Mouse (Mus musculus) gastrocnemius, postnatal 14 days (tissue): ENCODE data around the gene Cadps. TPM values are rescaled to one million over a fixed set of nuclear protein-coding genes. Genes with fewer than 3 reads are reported as not detected.
"Not testable (repeated sequence)": the region's sequence is repeated elsewhere in the genome, so short reads cannot be mapped to it uniquely, and the experiment has no call there.

Experiments used
- DNase-seq: peaks from one replicate; pipeline ENCODE4 v3.0.0; 2021; ENCODE audit warnings: mixed read lengths
- intact Hi-C: fragments of 180-260 bp; cut with DNase I; formaldehyde crosslinking; loops from one replicate; pipeline ENCODE4 v1.15.1; 2025; ENCODE audit warnings: low total_unique reads
- total RNA-seq, 2 experiments: library from RNA; stranded (reverse); gene quantifications; 2 replicates each; pipeline ENCODE4 v1.2.3; 2021

Gene Cadps
- total RNA-seq, 2 experiments from 2014 or later, result 0.06 to 0.16 TPM

GRCm38 (mm10) chr14:12607025-12607424, 215.9 kb downstream of the Cadps start:
- no peak for DNase-seq
- intact Hi-C loops, result no loop called here

DNA sequence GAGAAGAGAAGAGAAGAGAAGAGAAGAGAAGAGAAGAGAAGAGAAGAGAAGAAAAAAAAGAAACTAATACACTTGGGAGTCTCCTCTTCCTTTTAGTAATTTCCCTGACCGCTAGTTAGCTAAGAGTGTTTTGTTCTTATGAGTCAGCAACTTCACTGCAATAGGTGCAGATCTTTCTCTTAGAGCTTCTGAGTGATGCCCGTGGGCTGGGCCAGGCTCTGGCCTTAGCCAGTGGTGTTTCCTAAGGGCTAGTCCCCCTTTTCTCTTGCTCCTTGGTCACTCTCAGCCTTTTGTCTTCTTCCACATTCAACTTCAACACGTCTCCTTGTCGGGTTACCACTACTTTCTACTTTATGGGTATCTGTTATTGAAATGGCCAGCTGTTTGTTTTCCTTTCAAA, 216.7 kb downstream of the Cadps start:
- no peak for DNase-seq
- intact Hi-C loops, result no loop called here

DNA sequence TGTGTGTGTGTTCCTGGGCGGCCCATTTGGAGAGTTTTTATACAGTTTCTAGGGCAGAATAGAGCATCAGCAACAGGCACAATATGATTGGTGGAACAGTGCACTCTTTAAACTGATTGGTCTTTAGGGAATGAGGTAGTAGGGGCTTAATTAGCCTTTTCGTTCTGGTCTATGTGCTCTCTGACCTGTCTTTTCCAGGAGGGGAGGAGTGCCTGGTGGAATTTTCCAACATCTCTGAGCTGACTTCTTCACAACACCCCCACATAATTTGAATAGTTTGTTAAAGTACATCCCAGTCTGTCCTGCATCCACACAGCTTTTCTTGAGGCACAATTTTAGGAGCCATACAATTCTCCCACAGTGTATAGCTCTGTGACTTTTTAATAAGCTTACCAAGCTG, 220.8 kb downstream of the Cadps start:
- intact Hi-C loops, result no loop called here
- no peak for DNase-seq

- intact Hi-C loops, result no loop called here
- no peak for DNase-seq
Observed at GRCm38 (mm10) chr14:12595326-12595725, 227.6 kb downstream of the Cadps start.

DNA sequence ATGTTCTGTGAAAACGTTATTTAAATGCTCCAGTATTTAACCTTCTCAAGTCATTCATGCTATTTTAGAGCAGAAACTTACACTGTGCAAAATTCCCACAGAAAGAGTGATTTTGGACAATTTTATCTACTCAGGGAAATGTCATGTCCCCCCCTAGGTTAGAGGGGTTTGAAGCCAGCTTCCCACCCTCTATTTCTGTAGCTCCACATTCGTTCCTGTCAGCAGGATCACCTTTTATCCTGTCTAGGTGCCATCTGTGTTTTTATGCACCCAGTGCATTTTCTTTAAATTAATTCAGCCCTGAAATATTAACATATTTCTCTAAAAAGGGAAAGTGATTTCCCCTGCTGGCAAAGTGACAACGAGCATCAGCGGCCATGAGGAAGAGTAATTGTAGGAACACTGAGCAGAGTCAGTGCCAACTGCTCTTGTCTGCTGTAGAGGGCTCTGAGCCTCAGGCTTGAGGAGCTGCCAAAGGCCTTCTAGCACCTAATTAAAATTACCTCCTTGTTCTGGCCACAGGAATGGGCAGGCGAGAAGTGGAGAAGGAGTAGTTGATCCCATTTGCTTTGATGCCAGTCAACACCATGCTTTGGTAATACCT, 230.3 kb downstream of the Cadps start:
- intact Hi-C loops, result no loop called here

DNA sequence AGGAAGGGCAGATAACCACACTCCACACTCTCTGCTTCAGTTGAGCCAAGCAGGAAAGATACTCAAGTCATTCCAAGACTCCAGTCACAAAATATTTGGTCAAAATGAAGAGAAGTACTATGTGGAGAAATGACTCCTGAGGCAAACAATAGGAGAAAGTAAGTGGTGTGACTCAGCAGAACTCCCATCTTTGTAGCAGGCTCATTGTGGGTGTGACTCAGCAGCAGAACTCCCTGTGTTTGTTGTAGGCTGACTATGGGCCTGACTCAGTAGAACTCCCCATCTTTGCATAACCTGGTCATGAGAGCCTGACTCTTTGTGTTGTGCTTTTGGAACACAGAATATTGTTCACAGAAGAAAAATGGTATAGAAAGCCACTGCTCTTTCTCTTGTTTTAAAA, 231.1 kb downstream of the Cadps start:
- intact Hi-C loops, result no loop called here
- no peak for DNase-seq

More for the DNA sequence above, 230.3 kb downstream of the Cadps start:
- DNase-seq, result no peak

- intact Hi-C loops, result no loop called here
- no peak for DNase-seq
Observed at GRCm38 (mm10) chr14:12583536-12583935, 239.3 kb downstream of the Cadps start.

GRCm38 (mm10) chr14:12581657-12582056, 241.2 kb downstream of the Cadps start:
- intact Hi-C loops, result no loop called here
- DNase-seq, result no peak

- no peak for DNase-seq
- intact Hi-C loops, result no loop called here
Observed at GRCm38 (mm10) chr14:12580786-12581185, 242.1 kb downstream of the Cadps start.

GRCm38 (mm10) chr14:12578156-12578555, 244.7 kb downstream of the Cadps start:
- no peak for DNase-seq
- intact Hi-C loops, result loop anchor here (5.0 kb wide), 1 partner anchor 659 kb away; no protein-coding TSS in a partner anchor

DNA sequence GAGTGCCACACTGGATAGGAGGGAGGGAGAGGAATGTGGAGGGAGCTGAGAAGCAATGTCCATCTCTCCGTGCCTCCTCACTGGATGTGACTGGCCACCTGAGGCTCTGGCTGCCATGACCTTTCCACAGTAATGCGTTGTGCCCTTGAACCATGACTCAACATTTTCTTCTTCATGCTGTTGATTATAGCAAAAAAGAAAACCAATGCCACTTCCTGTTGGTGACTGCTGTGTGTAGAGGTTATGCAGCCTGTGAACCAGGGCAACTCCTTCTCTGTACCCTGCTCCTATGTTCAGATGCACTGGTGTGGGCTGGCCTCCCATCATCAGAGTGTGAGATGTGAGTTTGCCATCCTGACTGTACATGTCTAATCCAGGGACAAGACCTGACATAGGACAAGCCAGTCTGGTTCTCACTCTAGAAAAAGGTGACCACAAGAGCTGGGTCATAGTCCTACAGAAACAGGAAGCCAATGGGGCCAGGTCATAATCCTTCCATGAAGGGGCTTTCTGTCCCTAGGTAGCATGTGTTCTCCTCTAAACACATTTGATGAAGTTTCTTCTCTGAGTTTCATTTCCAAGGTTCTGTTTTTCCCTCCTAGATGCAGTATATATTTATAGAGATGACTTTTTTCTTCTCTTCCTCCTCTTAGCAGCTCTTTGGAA, 245.3 kb downstream of the Cadps start:
- intact Hi-C loops, result loop anchor here (5.0 kb wide), 1 partner anchor 660 kb away; no protein-coding TSS in a partner anchor
- no peak for DNase-seq

GRCm38 (mm10) chr14:12575105-12575504, 247.8 kb downstream of the Cadps start:
- DNase-seq, result no peak
- intact Hi-C loops, result loop anchor here (5.0 kb wide), 1 partner anchor 662 kb away; no protein-coding TSS in a partner anchor

- DNase-seq, result no peak
- intact Hi-C loops, result no loop called here
Observed at GRCm38 (mm10) chr14:12574336-12574735, 248.5 kb downstream of the Cadps start.

DNA sequence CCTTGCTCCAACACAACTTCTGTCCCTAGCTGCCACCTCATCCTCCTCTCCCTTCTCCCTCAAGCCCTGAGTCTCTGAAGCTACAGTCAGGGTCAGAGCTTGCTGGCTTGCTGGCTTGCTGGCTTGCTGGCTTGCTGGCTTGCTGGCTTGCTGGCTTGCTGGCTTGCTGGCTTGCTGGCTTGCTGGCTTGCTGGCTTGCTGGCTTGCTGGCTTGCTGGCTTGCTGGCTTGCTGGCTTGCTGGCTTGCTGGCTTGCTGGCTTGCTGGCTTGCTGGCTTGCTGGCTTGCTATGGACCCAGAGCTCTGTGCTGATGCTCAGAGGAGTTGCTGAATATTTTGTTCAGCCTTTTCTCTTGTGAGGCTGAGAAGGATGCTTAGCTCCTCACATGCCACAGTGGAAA, 261.1 kb downstream of the Cadps start:
- DNase-seq, intact Hi-C loops: not testable (repeated sequence)

DNA sequence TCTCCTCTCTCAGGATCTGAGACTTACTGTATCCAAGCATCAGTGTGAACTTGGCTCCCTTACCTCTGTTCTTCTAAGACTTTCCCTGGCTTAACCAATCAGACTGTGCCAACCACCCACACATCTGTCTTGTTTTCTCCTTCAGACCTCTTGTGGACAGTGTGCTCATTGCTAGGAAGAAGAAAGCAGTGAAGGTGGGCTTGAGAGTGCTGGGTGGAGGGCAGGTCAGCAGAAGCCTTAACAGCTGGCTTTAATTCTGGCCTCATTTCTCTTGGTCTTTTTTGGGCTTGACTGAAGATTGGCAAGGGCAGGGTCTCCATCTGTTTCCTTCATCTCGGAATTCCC, 262.7 kb downstream of the Cadps start:
- intact Hi-C loops, result no loop called here
- no peak for DNase-seq

DNA sequence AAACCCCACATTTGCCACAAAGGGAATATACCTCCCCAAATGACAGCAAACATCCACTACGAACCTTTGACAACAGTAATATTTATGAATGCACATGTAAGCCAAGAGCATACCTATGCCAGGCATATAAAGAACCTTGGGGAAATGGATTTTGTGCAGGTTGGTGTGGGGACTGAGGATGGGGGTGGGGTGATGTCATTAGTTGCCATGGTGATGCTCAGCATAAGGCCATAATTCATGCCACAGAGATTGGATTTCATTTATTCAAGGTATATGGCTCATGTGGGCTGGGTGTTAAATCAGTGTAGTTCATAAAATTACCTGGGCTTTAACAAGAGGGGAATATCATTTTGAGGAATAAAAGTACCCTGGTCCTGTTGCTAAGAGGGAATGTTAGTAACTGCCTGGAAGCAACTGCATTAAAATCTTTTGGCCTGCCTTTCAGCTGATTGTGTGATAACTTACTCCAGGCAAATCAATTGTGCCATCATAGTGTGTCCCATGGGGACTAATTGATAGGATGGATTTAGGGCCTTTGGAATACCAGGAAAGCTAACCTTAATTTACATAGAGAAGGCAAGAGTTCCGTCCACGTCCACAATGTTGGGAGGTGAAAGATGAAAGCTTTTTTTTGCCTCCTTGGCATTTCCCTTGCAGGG, 263.2 kb downstream of the Cadps start:
- DNase-seq, result no peak
- intact Hi-C loops, result no loop called here

DNA sequence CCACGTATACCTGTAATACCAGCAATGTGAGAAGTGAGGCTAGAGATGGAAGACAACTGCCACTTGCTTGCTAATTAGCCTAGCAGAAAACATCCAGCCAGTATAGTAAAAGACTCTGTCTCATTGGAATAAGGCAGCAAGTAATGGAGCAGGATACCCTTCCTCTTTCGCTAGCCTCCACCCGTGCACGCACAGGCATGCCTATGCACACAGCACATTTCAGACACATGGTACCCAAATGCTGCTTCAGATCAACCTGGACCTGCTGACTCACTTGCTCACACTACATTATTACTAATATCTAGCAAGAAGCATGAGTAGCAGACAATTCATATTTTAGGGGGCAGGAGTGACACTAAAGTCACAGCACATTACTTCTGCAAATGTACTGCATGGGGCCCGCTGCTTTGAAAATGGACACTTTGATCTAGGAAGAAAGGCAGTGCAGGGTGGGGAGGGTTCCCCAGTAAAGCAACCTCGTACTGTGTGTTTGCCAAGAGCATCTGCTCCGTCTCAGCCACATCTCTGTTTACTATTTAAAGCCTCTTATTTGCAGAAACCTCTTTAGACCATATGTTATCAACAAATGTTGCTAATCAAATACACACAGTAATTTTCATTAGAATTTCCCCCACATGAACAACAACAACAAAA, 263.8 kb downstream of the Cadps start:
- intact Hi-C loops, result no loop called here
- no peak for DNase-seq

DNA sequence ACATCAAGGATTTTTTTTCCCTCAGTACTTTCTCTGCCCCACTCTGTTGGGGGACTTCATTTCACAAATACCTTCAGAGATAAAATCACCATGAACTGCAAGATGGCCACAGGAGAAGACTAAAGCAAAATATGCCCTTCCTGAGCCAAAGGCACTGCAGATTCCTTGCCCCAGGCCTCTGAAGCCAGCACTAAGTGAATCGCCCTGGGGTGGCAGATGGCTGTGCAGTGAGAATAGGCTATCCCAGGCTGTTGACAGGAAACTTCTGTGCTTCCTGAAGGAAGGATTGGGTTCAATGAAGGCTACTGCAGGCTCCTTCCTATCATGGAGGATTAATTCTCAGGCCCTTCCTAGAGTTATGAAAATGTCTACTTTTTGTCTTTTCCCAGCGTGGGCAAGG, 268.4 kb downstream of the Cadps start:
- no peak for DNase-seq
- intact Hi-C loops, result no loop called here

- intact Hi-C loops, result no loop called here
- DNase-seq, result no peak
Observed at GRCm38 (mm10) chr14:12551353-12551752, 271.5 kb downstream of the Cadps start.

DNA sequence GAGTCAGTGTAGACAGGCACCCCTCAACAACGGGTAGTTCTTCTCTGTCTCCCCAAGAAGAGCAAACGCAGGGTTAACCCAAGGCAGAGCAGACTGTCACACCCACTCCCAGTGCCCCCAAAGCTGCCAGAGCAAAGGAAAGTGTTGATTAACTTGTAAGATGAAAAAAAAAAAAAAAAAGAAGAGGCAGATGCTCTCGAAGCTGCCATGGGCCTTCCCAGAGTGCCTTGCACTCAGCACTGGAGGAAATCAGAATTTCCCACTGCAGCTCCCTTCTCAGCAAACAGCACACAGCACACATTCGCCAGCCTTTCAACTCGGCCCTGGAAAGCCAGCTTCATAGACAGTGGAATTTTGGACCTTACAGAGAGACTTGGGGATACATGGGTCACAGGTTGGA, 271.9 kb downstream of the Cadps start:
- DNase-seq, result no peak
- intact Hi-C loops, result no loop called here
